Mouse (Mus musculus) cerebellum, adult 9-10 months (tissue): ENCODE results near the gene H1foo.

Experiments
- DNase-seq: peaks from one replicate; pipeline ENCODE4 v3.0.0; 2022

Gene H1foo

GRCm38 (mm10) chr6:115987096-115987747 is 42.5 kb downstream of the H1foo start:
- DNase-seq, result peak; percentile 46

GRCm38 (mm10) chr6:115989032-115989431 is 44.3 kb downstream of the H1foo start:
- no peak for DNase-seq

- no peak for DNase-seq
These were observed 44.9 kb downstream of the H1foo start for GRCm38 (mm10) chr6:115989607-115990006.

GRCm38 (mm10) chr6:115990056-115990455 is 45.3 kb downstream of the H1foo start:
- DNase-seq, result no peak

GRCm38 (mm10) chr6:115990479-115990878 is 45.7 kb downstream of the H1foo start:
- DNase-seq, result no peak

- DNase-seq, result no peak
These were observed 46.6 kb downstream of the H1foo start for GRCm38 (mm10) chr6:115991108-115991880.

- DNase-seq, result no peak
These were observed 47.3 kb downstream of the H1foo start for GRCm38 (mm10) chr6:115991881-115992620.

- peak; percentile 43 for DNase-seq
These were observed 48.2 kb downstream of the H1foo start for GRCm38 (mm10) chr6:115992981-115993380.

GRCm38 (mm10) chr6:115993463-115994145 is 48.9 kb downstream of the H1foo start:
- DNase-seq, result peak; percentile 45

GRCm38 (mm10) chr6:115994146-115994876 is 49.6 kb downstream of the H1foo start:
- DNase-seq, result peak; percentile 51

- DNase-seq, result peak; percentile 83
These were observed 50.3 kb downstream of the H1foo start, which contains the start of gene Plxnd1 for GRCm38 (mm10) chr6:115994877-115995520. TSS of gene Plxnd1 (minus strand) at chr6:115995005.

- peak; percentile 48 for DNase-seq
These were observed 50.8 kb downstream of the H1foo start for GRCm38 (mm10) chr6:115995531-115995941.

GRCm38 (mm10) chr6:115996171-115996851 is 51.6 kb downstream of the H1foo start:
- DNase-seq, result no peak

- DNase-seq, result no peak
These were observed 53.1 kb downstream of the H1foo start for GRCm38 (mm10) chr6:115997726-115998311.

GRCm38 (mm10) chr6:115998758-115999157 is 54.0 kb downstream of the H1foo start:
- DNase-seq, result no peak

GRCm38 (mm10) chr6:115999227-115999626 is 54.5 kb downstream of the H1foo start:
- no peak for DNase-seq
